Mouse (Mus musculus) liver, embryonic 13.5 days (tissue): Measurements from ENCODE around the gene Hapln2. TPM values are rescaled to one million over a fixed set of nuclear protein-coding genes. Genes with fewer than 3 reads are reported as not detected.
A peak's percentile ranks its signal among the peaks of the same experiment; 100 is the strongest.

Experiments used
- ATAC-seq: fragments of 200-750 bp; cut with Nextera tagmentation; 2 replicates; pipeline ENCODE4 v1.8.0; 2017; ENCODE audit warnings: low read depth, mild to moderate bottlenecking, moderate number of reproducible peaks, moderate library complexity
- DNase-seq: peaks from one replicate; pipeline ENCODE4 v3.0.0; 2022
- H3K27ac ChIP-seq: fragments of 300-500 bp; sonication (generic); 2 replicates; pipeline ENCODE4 v1.5.1; 2015; ENCODE audit warnings: moderate library complexity, mild to moderate bottlenecking, inconsistent platforms
- H3K27me3 ChIP-seq: fragments of 300-500 bp; sonication (generic); 2 replicates; pipeline ENCODE4 v1.6.1; 2015; ENCODE audit warnings: mild to moderate bottlenecking, inconsistent platforms
- H3K36me3 ChIP-seq: fragments of 300-500 bp; sonication (generic); 2 replicates; pipeline ENCODE4 v1.6.1; 2015; ENCODE audit warnings: mild to moderate bottlenecking, inconsistent platforms
- H3K4me1 ChIP-seq: fragments of 300-500 bp; sonication (generic); replicated peaks from 2 replicates; pipeline ENCODE4 v1.6.1; 2015; ENCODE audit warnings: inconsistent platforms
- H3K4me2 ChIP-seq: fragments of 300-500 bp; sonication (generic); 2 replicates; pipeline ENCODE4 v1.6.1; 2015; ENCODE audit warnings: inconsistent platforms, mild to moderate bottlenecking, moderate library complexity
- H3K4me3 ChIP-seq: fragments of 300-500 bp; sonication (generic); replicated peaks from 2 replicates; pipeline ENCODE4 v1.5.1; 2015; ENCODE audit warnings: mild to moderate bottlenecking, inconsistent platforms
- H3K9ac ChIP-seq: fragments of 300-500 bp; sonication (generic); 2 replicates; pipeline ENCODE4 v1.6.1; 2015; ENCODE audit warnings: mild to moderate bottlenecking, inconsistent platforms
- H3K9me3 ChIP-seq: fragments of 300-500 bp; sonication (generic); replicated peaks from 2 replicates; pipeline ENCODE4 v1.6.1; 2016; ENCODE audit warnings: inconsistent platforms
- WGBS: fragments of 180-500 bp; shearing (Covaris S2); methylation state at CpG from one replicate; pipeline ENCODE4 v1.1.7; 2015; ENCODE audit not compliant: insufficient replicate concordance; 5-methylcytosine and 5-hydroxymethylcytosine counted together
- polyA plus RNA-seq: library from polyadenylated mRNA; unstranded; fragments of >200 nt; fragmentation: Nextera tagmentation; extraction: Ambion mirVana; gene quantifications from 2 replicates; pipeline ENCODE4 v1.2.1, GENCODE M21; 2015

Gene Hapln2
- polyA plus RNA-seq, 1 experiment from 2014 or later = not detected

DNA sequence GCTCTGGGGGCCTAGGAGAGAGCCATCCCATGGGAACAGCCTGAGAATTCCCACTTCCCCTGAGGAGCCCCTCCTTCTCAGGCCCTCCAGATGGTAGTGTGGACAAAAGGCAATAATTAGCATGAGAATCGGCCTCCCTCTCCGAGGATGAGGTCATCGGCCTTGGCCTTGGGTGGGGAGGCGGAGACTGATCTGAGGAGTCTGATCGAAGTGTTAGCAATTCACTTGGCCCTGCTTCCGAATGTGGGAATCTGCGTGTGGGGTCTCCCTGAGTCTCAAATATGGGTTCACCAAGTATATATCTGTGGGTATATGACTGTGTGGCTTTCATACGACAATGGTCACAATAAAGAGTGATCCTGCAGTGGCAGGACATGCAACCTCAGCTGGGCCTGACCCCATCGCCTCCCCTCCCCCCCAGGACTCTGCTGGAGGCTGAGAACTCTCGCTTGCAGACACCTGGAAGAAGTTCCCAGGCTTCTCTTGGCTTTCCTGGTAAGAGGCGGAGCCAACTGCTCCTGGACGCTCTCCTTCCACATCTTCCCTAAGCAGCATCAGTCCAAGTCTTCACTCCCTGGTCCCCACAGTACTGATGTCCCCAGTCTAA lies 52.9 kb downstream of the Hapln2 start:
- Histone ChIP-seq H3K36me3 (no peaks in the 10 kb centered on the region), H3K9me3 (no peaks in the 10 kb centered on the region), H3K4me2 (no peak overlapping the region), H3K27me3 (peaks cover 85% of the 10 kb centered on the region), H3K27ac (no peak overlapping the region), H3K4me1 (peaks cover 26% of the 10 kb centered on the region), H3K4me3 (no peak overlapping the region), H3K9ac (no peak overlapping the region)
- ATAC-seq (no peak), DNase-seq (no peak)
- WGBS = 58% methylated on average over 12 of the region's 12 CpGs

DNA sequence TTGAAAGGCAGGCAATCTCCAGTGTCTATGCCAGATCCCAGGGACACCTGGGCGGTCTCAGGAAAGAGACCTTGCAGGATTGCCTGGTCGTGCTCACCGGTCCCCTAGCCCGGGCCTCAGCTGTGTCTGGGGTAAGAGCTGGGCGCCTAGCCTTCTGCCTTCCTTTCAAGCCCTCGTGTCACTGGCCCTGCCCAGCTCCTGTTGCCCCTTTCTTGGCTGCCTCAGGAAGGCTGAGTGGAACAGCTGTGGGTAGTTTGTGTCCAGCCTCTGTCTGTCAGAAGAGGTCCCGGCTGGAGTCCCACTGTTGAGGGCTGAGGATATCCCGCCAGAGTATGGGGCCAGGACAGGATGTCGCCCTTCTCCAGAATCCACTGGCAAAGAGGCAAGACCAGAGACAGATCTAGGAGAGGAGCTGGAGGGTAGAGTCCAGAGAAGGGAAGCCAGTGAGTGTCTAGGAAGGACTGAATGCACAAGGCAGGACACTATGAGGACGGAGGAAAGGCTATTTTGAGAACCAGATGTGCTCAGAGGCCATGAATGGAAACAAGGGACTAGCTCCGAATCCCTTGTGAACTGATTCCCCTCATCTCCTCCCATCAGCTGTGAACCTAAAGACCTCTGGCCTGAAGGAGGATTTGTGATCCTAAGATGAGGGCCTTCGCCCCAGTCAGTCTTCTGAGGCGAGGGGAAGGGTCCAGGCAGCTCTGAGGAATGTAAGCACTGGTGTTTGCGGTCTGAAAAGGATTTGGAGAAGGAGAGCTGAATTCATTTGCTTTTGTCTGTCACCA lies 53.6 kb downstream of the Hapln2 start:
- ATAC-seq = no peak
- 53% methylated on average over 14 of the region's 14 CpGs for WGBS
- no peak for DNase-seq
- no peak overlapping the region for H3K4me3 ChIP-seq
- no peak overlapping the region for H3K9ac ChIP-seq
- no peaks in the 10 kb centered on the region for H3K36me3 ChIP-seq
- H3K4me1 ChIP-seq = peaks cover 26% of the 10 kb centered on the region
- H3K27me3 ChIP-seq = peaks cover 85% of the 10 kb centered on the region
- 0 out of 2 replicates have a peak overlapping the region, but pooled peaks have one; percentile 61 for H3K4me2 ChIP-seq
- H3K9me3 ChIP-seq = no peaks in the 10 kb centered on the region
- H3K27ac ChIP-seq = no peak overlapping the region

DNA sequence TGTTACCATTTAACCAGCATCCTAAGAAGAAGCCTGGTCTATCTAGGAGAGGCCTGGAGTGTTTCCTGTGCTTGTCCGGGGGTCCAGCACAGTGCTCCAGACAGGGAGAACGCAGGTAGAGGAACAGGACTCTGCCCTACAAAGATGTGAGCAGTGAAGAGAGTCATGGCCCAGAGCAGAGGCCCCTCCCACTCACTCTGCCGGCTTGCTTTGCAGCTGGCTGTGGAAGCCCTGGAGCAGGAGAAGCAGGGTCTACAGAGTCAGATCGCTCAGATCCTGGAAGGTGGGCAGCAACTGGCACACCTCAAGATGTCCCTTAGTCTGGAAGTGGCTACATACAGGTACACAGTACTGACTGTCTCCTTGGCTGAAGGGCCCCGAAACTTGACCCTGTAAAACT lies 54.6 kb downstream of the Hapln2 start:
- no peak for ATAC-seq
- DNase-seq = no peak
- H3K4me1 ChIP-seq = peaks cover 26% of the 10 kb centered on the region
- H3K36me3 ChIP-seq = no peaks in the 10 kb centered on the region
- H3K9ac ChIP-seq = no peak overlapping the region; the same call in 1 of the 2 replicates
- H3K27ac ChIP-seq = no peak overlapping the region
- peak overlapping the region; percentile 61 for H3K4me2 ChIP-seq
- H3K9me3 ChIP-seq = no peaks in the 10 kb centered on the region
- H3K27me3 ChIP-seq = peaks cover 83% of the 10 kb centered on the region
- H3K4me3 ChIP-seq = peak overlapping the region; percentile 53
- WGBS = 35% methylated on average over 5 of the region's 5 CpGs

DNA sequence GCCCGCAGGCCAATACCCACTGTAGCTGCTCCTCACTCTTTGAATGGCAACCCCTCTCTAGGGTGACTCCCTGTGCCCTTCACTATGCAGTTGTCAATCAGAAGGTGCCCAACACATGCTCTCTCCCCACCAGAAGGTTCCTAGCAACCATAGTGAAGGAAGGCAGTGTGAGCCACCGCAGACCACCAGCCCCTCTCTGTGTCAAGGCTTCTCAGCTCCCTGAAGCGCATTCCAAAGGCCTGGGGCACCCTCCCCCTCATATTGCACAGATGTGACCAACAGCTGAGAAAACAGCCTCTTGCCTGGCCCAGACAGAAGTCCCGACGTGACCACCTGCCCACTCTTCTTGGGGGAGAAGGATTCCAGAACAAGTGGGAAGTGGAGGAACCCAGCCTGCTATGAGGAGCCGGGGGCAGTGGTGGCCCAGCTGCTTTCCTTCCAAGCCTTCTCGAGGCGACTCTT lies 55.1 kb downstream of the Hapln2 start:
- Histone ChIP-seq H3K36me3 (no peaks in the 10 kb centered on the region), H3K9ac (peak overlapping the region; percentile 51), H3K4me2 (peak overlapping the region; percentile 61), H3K4me1 (peaks cover 26% of the 10 kb centered on the region), H3K4me3 (peak overlapping the region; percentile 53), H3K27ac (no peak overlapping the region), H3K27me3 (peaks cover 84% of the 10 kb centered on the region), H3K9me3 (no peaks in the 10 kb centered on the region)
- DNase-seq (no peak), ATAC-seq (no peak)
- WGBS = 26% methylated on average over 8 of the region's 8 CpGs

Other genes starting within 250 kb of the Hapln2 start
- gene Ntrk1, start 232.4 kb downstream of the Hapln2 start, polyA plus RNA-seq = 0.20 and 0.27 TPM in 2 replicates
- 0.03 TPM in 1 of 2 replicates, not detected in the other for gene Insrr, start 230.6 kb downstream of the Hapln2 start, polyA plus RNA-seq
- 5.0 and 5.3 TPM in 2 replicates for gene Pear1, start 203.3 kb downstream of the Hapln2 start, polyA plus RNA-seq
- gene Sh2d2a, start 180.8 kb downstream of the Hapln2 start, polyA plus RNA-seq = 0.17 TPM in 1 of 2 replicates, not detected in the other
- 7.9 and 9.2 TPM in 2 replicates for gene Prcc, start 142.0 kb downstream of the Hapln2 start, polyA plus RNA-seq
- 263 and 283 TPM in 2 replicates for gene Hdgf, start 121.3 kb downstream of the Hapln2 start, polyA plus RNA-seq
- 48.7 and 56.5 TPM in 2 replicates for gene Mrpl24, start 108.1 kb downstream of the Hapln2 start, polyA plus RNA-seq
- gene Isg20l2, start 97.3 kb downstream of the Hapln2 start, polyA plus RNA-seq = 31.1 and 38.3 TPM in 2 replicates
- 6.1 and 6.6 TPM in 2 replicates for gene Rrnad1, start 96.9 kb downstream of the Hapln2 start, polyA plus RNA-seq
- 2.2 and 2.3 TPM in 2 replicates for gene Crabp2, start 78.9 kb downstream of the Hapln2 start, polyA plus RNA-seq
- 2.6 and 2.8 TPM in 2 replicates for gene Nes, start 56.5 kb downstream of the Hapln2 start, polyA plus RNA-seq
- gene Bcan, start 27.4 kb downstream of the Hapln2 start, polyA plus RNA-seq = 0.05 TPM in 1 of 2 replicates, not detected in the other
- gene Gpatch4, start 15.5 kb upstream of the Hapln2 start, polyA plus RNA-seq = 32.7 TPM in 2 replicates
- gene Naxe, start 30.9 kb upstream of the Hapln2 start, polyA plus RNA-seq = 63.8 and 66.9 TPM in 2 replicates
- not detected in 2 replicates for gene Ttc24, start 50.7 kb upstream of the Hapln2 start, polyA plus RNA-seq
- 6.6 and 7.4 TPM in 2 replicates for gene Iqgap3, start 54.4 kb upstream of the Hapln2 start, polyA plus RNA-seq
- 5.5 and 7.5 TPM in 2 replicates for gene Mef2d, start 114.8 kb upstream of the Hapln2 start, polyA plus RNA-seq
- gene Rhbg, start 227.1 kb upstream of the Hapln2 start, polyA plus RNA-seq = 14.7 and 15.4 TPM in 2 replicates